Mouse (Mus musculus): ENCODE measurements around the gene Mmp15. TPM values are rescaled to one million over a fixed set of nuclear protein-coding genes. Genes with fewer than 3 reads are reported as not detected.

Mmp15 gene
- polyA plus RNA-seq, 1 experiment: not detected

DNA sequence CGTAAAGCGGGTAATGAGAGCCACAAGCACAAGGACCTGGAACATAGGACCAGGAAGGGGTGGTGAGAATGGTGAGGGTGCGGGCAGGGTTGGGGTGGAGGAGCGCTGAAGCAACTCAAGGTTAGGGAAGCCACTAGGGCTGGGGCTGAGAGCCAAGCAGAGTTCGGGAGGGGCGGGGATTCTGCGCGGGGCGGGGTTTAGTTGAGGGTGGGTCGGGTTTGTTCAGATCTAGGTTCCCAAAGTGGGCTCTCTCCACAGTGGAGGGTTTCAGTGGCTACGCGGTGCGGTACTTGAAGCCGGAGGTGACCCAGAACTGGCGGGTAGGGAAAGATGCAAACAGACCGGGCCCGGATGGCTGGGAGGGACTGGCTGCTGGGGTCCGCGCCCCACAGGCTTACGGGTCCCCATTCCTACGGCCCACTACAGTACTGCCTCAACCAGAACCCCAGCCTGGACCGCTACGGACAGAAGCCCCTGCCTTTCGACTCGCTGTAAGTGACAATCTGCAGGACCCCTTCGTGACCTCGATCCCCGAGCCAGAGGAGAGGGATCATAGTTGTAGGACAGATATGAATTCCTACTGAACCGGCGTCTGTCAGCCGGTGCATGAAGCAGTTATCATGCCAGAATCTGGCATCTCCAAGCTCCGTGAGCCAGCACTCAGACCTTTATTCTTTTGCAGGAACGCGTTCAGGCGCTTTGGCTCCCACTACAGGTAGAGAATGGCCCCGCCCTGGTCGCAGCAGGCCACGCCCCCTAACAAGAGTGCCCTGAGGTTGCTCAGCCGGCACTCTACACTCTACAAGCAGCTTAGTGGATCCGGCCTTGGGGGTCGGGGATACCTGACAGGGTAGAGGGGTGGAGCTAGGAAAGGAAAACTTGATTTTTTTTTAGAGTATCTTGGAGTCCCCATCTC, 31.6 kb upstream of the Mmp15 start:
- Histone ChIP-seq H3K4me1 (ENCODE audit: control insufficient read depth, insufficient read depth, low read length) (peaks cover 16% of the 10 kb centered on the region), H3K27ac (ENCODE audit: insufficient read depth, low read depth, low read length) (no peak overlapping the region), H3K4me3 (ENCODE audit: insufficient read depth, low read depth, low read length) (peak overlapping the region; percentile 16)
- WGBS: 7% methylated on average over 41 of the region's 41 CpGs
- TF ChIP-seq CTCF (IDR thresholded peaks at IDR 0.05; ENCODE audit: insufficient read depth, low read depth, low read length): no peak
- no peak for TF ChIP-seq POLR2A (IDR thresholded peaks at IDR 0.05; ENCODE audit: insufficient read depth, low read depth, low read length)

DNA sequence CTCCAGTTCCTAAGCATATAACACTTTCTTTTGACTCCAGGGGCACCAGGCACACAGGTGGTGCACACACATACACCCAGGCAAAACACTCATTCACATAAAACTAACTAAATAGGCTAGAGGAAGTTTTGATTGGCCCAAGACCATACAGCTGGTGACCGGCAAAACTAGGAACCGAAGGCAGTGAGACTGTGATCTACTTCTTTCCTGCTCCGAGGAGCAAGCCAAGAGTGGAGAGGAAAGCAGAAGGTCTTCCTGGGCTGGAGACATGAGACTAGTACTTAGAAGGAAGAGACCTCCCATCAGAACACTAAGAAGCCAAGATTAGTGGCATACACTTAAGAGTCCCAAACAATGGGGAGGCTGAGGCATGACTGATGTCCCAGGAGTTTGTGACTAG, 28.9 kb upstream of the Mmp15 start:
- H3K4me3 ChIP-seq (ENCODE audit: insufficient read depth, low read depth, low read length): no peak overlapping the region
- WGBS: 85% methylated on average over 3 of the region's 3 CpGs
- H3K27ac ChIP-seq (ENCODE audit: insufficient read depth, low read depth, low read length): no peak overlapping the region
- TF ChIP-seq CTCF (IDR thresholded peaks at IDR 0.05; ENCODE audit: insufficient read depth, low read depth, low read length) (no peak), POLR2A (IDR thresholded peaks at IDR 0.05; ENCODE audit: insufficient read depth, low read depth, low read length) (no peak)
- peaks cover 20% of the 10 kb centered on the region for H3K4me1 ChIP-seq (ENCODE audit: control insufficient read depth, insufficient read depth, low read length)

GRCm38 (mm10) chr8:95324646-95325045, 27.4 kb upstream of the Mmp15 start:
- no peak overlapping the region for H3K27ac ChIP-seq (ENCODE audit: insufficient read depth, low read depth, low read length)
- H3K4me3 ChIP-seq (ENCODE audit: insufficient read depth, low read depth, low read length): no peak overlapping the region
- TF ChIP-seq CTCF (IDR thresholded peaks at IDR 0.05; ENCODE audit: insufficient read depth, low read depth, low read length) (no peak), POLR2A (IDR thresholded peaks at IDR 0.05; ENCODE audit: insufficient read depth, low read depth, low read length) (no peak)
- WGBS: 45% methylated on average over 5 of the region's 5 CpGs
- peaks cover 22% of the 10 kb centered on the region for H3K4me1 ChIP-seq (ENCODE audit: control insufficient read depth, insufficient read depth, low read length)

DNA sequence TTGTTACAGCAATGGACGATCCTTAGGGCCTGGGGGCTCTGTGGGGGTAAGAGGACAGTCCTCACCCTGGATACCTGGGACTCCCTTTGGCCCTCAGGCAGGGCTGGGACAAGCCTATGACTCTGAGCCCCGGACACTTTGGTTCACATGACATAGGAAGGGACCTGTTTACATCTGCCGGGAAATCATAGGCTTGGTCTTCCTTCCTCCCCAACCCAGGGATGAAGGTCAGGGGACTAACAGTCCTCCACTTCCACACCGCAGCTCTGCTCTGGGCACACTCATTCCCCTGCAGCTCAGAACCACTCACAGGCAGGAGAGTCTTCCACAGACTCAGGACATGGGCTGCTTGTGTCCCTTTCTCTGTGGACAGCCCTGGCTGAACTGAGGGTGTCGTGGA, 25.2 kb upstream of the Mmp15 start:
- TF ChIP-seq POLR2A (IDR thresholded peaks at IDR 0.05; ENCODE audit: insufficient read depth, low read depth, low read length): no peak
- no peak for TF ChIP-seq CTCF (IDR thresholded peaks at IDR 0.05; ENCODE audit: insufficient read depth, low read depth, low read length)
- WGBS: 79% methylated on average over 5 of the region's 5 CpGs
- peaks cover 12% of the 10 kb centered on the region for H3K4me1 ChIP-seq (ENCODE audit: control insufficient read depth, insufficient read depth, low read length)
- no peak overlapping the region for H3K4me3 ChIP-seq (ENCODE audit: insufficient read depth, low read depth, low read length)
- H3K27ac ChIP-seq (ENCODE audit: insufficient read depth, low read depth, low read length): no peak overlapping the region

- TF ChIP-seq POLR2A (IDR thresholded peaks at IDR 0.05; ENCODE audit: insufficient read depth, low read depth, low read length) (no peak), CTCF (IDR thresholded peaks at IDR 0.05; ENCODE audit: insufficient read depth, low read depth, low read length) (no peak)
- Histone ChIP-seq H3K4me1 (ENCODE audit: control insufficient read depth, insufficient read depth, low read length) (peaks cover 15% of the 10 kb centered on the region), H3K27ac (ENCODE audit: insufficient read depth, low read depth, low read length) (no peak overlapping the region), H3K4me3 (ENCODE audit: insufficient read depth, low read depth, low read length) (no peak overlapping the region)
- WGBS: 90% methylated on average over 46 of the region's 46 CpGs
These were observed 24.1 kb upstream of the Mmp15 start for GRCm38 (mm10) chr8:95327866-95328465.

DNA sequence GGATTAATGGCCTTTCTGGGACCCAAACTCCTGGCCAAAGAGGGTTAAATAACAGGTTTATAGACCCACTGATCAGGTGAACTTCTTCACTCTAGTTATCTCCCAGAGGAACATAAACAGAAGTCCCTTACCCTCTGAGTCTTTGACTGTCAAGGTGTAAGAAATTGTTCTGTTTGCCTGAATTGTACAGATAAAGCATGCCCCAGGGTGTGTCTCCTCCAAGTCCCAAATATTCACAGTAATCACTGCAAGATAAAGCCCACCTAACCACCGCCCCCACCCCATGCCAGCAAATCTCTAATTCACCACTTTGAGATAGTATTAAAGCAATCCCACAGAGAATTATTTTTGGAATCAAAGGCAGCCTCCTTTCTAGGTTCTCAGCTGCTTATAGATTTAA, 21.7 kb upstream of the Mmp15 start:
- Histone ChIP-seq H3K27ac (ENCODE audit: insufficient read depth, low read depth, low read length) (no peak overlapping the region), H3K4me3 (ENCODE audit: insufficient read depth, low read depth, low read length) (no peak overlapping the region), H3K4me1 (ENCODE audit: control insufficient read depth, insufficient read depth, low read length) (peaks cover 12% of the 10 kb centered on the region)
- TF ChIP-seq CTCF (IDR thresholded peaks at IDR 0.05; ENCODE audit: insufficient read depth, low read depth, low read length): no peak
- TF ChIP-seq POLR2A (IDR thresholded peaks at IDR 0.05; ENCODE audit: insufficient read depth, low read depth, low read length): no peak
- 43% methylated on average over 1 of the region's 1 CpGs for WGBS

- WGBS: 0% methylated on average over 38 of the region's 38 CpGs
- TF ChIP-seq POLR2A (IDR thresholded peaks at IDR 0.05; ENCODE audit: insufficient read depth, low read depth, low read length): no peak
- TF ChIP-seq CTCF (IDR thresholded peaks at IDR 0.05; ENCODE audit: insufficient read depth, low read depth, low read length): no peak
- Histone ChIP-seq H3K27ac (ENCODE audit: insufficient read depth, low read depth, low read length) (peak overlapping the region; percentile 32; the same call in 1 of the 2 replicates), H3K4me3 (ENCODE audit: insufficient read depth, low read depth, low read length) (peak overlapping the region; percentile 85), H3K4me1 (ENCODE audit: control insufficient read depth, insufficient read depth, low read length) (peaks cover 11% of the 10 kb centered on the region)
These were observed 20.8 kb upstream of the Mmp15 start for GRCm38 (mm10) chr8:95331156-95331719.

DNA sequence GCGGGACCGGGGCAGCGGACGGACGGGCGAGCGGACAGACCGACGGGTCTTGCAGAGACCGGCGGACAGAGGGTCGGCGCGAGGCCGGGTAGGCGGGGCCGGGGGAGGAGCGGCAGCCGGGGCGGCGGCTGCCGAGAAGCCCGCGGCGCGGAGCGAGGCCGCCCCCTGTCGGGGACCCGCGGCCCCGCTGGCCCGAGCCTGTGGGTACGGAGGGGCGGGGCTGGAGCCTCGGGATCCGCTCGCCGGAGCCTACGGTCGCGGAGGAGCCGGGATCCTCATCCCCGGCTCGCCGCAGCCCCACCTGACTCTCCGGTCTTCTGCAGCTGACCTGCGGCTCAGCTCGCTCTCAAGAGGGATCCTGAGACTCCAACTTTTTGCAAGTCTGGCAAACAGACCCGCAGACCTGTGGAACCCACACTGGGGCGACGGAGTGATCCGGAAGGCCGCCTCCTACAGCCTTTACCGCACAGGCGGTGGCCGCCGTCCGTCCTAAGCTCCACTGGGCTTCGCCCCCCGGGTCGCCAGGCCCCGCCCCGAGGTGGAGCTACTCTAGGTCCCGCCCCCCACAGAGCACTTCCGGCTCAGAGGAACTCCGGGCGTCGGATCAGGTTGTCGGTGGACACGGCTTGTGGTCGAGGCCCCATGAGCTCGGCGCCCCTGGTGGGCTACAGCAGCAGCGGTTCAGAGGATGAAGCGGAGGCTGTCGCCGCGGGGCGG, 20.2 kb upstream of the Mmp15 start, which contains the start of the genes Zfp319 and Usb1:
TSS of gene Zfp319 (minus strand) at position 231 of the 717 bp plus-strand sequence.
TSS of gene Usb1 (plus strand) at position 565 of the 717 bp plus-strand sequence.
- TF ChIP-seq POLR2A (IDR thresholded peaks at IDR 0.05; ENCODE audit: insufficient read depth, low read depth, low read length): peak; percentile 66
- TF ChIP-seq CTCF (IDR thresholded peaks at IDR 0.05; ENCODE audit: insufficient read depth, low read depth, low read length): no peak
- peak within 1 kb of the TSS; percentile 57 for H3K27ac ChIP-seq (ENCODE audit: insufficient read depth, low read depth, low read length)
- under 1% methylated on average over 77 of the region's 80 CpGs for WGBS
- H3K4me3 ChIP-seq (ENCODE audit: insufficient read depth, low read depth, low read length): peak within 1 kb of the TSS; percentile 85
- H3K4me1 ChIP-seq (ENCODE audit: control insufficient read depth, insufficient read depth, low read length): peaks cover 11% of the 10 kb centered on the region

All from olfactory bulb, adult 2 months (tissue).